Mouse (Mus musculus) right cerebral cortex, adult 2 months (tissue): ENCODE results near the gene Kmt2a.
A peak's percentile ranks its signal among the peaks of the same experiment; 100 is the strongest.

Source experiments
- DNase-seq, 2 experiments: peaks; one replicate each; pipeline ENCODE4 v3.0.0; 2021 to 2022; ENCODE audit warnings: low spot score in 2 of 2

The Kmt2a gene

GRCm38 (mm10) chr9:44881221-44881871 is at the start of gene Kmt2a:
Kmt2a (minus strand) TSS chr9:44881296.
- peak; percentile 96 to 98 for DNase-seq

GRCm38 (mm10) chr9:44921543-44921942 is 40.4 kb upstream of the Kmt2a start:
- DNase-seq = no peak

DNA sequence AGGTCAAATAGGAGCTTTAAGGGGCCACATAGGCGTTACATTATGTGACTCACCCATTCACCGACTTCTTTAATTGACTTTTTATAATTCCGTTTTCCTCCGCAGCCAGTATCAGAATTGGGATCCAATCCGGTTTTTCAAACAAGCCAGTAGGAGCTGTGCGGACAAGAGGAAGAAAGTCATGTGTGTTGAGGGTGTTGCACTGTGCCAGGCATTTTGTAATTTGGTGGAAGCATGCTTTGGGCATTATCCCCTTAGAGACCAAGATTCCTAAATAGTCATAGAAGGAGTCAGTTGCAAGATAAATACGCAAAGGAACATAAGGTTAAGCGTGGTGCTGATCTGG is 40.0 kb upstream of the Kmt2a start:
- DNase-seq = no peak

- DNase-seq = peak; percentile 87 to 89
Measured at GRCm38 (mm10) chr9:44920374-44921122, 39.5 kb upstream of the Kmt2a start, which contains the start of gene Atp5l. Atp5l (minus strand) TSS chr9:44920742.

- no peak for DNase-seq
Measured at GRCm38 (mm10) chr9:44919606-44920005, 38.5 kb upstream of the Kmt2a start.

GRCm38 (mm10) chr9:44916196-44916595 is 35.1 kb upstream of the Kmt2a start:
- DNase-seq = peak; percentile 44 to 56

GRCm38 (mm10) chr9:44914706-44915105 is 33.6 kb upstream of the Kmt2a start:
- no peak for DNase-seq

GRCm38 (mm10) chr9:44911365-44911764 is 30.3 kb upstream of the Kmt2a start:
- DNase-seq = no peak

DNA sequence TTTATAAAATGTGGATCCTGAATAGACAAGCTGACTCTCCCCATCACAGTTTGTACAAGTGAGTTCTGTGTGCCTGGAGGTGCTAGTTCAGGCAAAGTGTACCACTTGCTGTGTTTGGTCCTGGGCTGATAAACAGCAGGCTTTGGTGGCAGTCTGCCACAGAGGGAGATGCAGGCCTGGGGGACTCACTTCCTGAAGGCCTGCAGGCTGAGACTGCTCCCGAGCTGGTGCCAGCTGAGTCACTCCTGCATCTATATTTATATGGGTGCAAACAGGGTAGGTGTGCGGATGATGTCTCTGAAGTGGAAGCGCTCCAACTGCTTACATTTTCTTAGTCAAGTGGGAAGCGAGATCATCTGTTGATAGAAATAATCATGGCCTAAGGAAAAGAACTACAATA is 24.5 kb upstream of the Kmt2a start:
- DNase-seq = peak; percentile 83 to 86

DNA sequence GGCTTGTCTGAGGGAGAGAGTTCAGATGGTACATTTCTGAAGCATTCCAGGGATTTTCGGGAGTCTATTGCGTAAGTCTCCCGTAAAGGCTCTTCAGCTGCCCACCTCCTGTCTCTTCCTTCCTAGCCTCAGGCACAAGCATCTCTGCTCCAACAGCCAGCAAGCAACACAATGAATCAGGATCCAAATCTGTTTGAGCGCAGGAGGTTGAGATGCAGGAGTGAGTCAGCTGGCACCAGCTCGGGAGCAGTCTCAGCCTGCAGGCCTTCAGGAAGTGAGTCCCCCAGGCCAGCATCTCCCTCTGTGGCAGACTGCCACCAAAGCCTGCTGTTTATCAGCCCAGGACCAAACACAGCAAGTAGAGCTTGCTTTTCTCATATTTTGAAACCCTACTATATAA is 23.9 kb upstream of the Kmt2a start:
- peak; percentile 84 to 88 for DNase-seq

GRCm38 (mm10) chr9:44903856-44904255 is 22.8 kb upstream of the Kmt2a start:
- no peak for DNase-seq

DNA sequence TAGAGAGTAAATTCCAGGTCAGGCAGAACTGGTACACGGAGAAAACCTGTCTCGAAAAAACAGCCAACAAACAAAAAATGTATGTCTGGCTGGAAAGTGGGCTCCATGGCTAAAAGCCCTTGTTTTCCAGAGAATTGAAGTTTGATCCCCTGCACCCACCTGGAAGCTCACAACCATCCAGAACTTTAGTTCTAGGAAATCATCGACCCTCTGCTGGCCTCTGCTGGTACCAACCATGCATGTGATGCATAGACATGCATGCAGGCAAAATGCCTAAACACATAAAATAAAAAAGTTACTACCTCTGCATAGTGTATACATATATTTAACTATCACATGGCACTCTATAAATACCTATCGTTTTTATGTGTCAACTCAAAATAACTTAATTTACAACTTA is 19.3 kb upstream of the Kmt2a start:
- no peak for DNase-seq

- DNase-seq = no peak
Measured at GRCm38 (mm10) chr9:44899716-44900115, 18.6 kb upstream of the Kmt2a start.

GRCm38 (mm10) chr9:44897024-44897423 is 15.9 kb upstream of the Kmt2a start:
- no peak for DNase-seq

GRCm38 (mm10) chr9:44892664-44893063 is 11.6 kb upstream of the Kmt2a start:
- no peak for DNase-seq

DNA sequence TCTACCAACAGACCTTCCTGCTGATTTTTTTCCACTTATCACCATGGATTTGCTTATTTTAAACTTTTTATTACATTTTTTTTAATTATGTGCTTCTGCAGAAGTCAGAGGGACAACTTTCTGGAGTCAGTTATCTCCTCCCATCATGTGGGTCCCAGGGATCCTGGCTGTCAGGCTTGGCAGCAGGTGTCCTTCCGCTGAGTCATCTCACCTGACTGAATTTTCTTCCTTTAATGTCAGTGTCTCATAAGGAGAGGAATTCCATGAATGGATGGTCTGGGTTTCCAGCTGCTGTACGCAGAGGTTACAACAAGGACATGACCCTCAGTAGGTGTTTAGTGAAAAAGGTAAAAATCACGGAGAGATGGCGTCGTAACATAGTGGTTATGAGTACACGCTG is 10.1 kb upstream of the Kmt2a start:
- no peak for DNase-seq

- DNase-seq = no peak
Measured at GRCm38 (mm10) chr9:44890122-44890521, 9.0 kb upstream of the Kmt2a start.

DNA sequence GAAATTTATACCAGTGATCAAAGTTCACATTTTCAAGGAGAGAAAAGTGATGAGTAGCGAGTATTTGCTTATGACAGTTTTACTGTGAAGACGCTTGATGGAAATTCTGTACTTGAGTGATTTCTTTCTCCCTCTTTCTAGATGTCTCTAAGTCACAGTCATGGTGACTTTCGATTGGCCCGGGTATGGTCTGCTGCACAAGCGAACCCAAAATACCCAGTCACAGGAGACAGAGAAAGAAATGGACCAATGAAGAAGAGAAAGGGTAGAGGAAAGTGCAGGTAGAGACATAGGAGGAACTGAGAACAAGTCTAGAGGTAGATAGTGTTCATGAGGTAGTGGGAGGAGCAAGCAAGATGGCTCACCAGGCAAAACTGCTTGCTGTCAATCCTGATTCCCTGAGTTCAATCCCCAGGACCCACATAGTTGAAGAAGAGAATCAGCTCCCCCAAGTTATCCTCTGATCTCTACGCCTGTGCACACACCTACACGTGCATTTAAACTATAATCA is 7.1 kb upstream of the Kmt2a start:
- no peak for DNase-seq

- DNase-seq = peak; percentile 67 to 73
Measured at GRCm38 (mm10) chr9:44882981-44883569, 2.0 kb upstream of the Kmt2a start.

DNA sequence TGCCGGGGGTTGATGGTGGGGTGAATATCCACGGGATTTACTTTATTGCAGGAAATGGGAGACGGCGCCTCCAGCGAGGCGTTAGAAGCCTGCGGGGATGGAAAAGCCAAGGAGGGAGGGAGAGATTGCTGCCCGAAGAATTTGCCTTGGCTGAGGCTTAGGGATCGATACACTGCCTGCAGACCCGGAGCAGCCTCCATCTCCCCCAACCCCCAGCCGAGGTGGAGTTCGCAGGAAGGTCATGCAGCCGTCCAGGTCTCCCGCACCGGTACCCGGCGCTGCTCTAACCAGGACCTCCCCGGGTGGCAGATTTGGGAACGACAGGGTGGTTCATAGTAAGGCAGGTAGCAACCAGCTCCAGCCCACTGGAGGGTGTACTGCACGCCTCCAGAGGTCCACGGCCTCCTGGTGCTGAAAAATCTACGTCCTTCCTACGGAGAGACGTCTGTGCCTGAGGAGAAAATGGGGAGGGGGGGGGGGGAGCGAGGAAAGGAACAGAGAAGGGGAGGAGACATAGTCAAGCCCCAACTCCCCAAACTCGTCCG is 1.4 kb upstream of the Kmt2a start:
- DNase-seq = peak; percentile 43 to 55

DNA sequence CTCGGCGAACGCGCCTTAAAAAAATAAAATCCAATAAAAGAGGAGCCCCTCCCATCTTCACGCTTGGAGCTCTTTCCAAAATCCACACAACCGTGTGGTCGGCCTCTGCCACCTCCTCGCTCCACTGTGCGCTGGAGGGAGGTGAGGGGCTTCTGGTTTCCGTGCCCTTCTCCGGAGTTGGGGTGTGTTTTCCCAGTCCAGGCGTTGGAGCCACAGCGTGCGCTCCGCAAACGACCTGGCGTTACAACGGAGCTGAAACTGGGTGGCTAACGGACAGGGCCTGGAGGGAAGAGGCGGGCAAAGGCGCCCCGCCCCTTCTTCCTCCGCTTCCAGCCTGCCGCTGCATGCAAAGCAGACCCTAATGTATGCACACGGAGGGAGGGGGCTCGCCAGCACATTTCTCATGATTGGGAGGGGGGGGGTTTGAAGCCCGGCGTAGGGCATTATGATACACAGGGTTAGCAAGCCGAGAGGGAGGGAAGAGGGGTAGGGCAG is 892 bp upstream of the Kmt2a start:
- peak; percentile 62 to 78 for DNase-seq
